Mouse (Mus musculus) layer of hippocampus, adult 2 months (tissue): Measurements from ENCODE around the gene Map3k10. TPM values are rescaled to one million over a fixed set of nuclear protein-coding genes. Genes with fewer than 3 reads are reported as not detected.
"Not testable (repeated sequence)": the region's sequence is repeated elsewhere in the genome, so short reads cannot be mapped to it uniquely, and the experiment has no call there.

ENCODE experiments used
- DNase-seq, 2 experiments: peaks; one replicate each; pipeline ENCODE4 v3.0.0; 2022; ENCODE audit warnings: low spot score in 2 of 2
- H3K27ac ChIP-seq: fragments of 200-600 bp; 2 replicates; pipeline ENCODE4 v1.8.1; 2022
- H3K4me3 ChIP-seq: fragments of 200-600 bp; 2 replicates; pipeline ENCODE4 v1.8.1; 2022; ENCODE audit warnings: mild to moderate bottlenecking
- CTCF ChIP-seq: fragments of 200-600 bp; conservative IDR thresholded peaks from 2 replicates; pipeline ENCODE4 v1.8.1; 2022; ENCODE audit warnings: antibody characterized with exemption, mild to moderate bottlenecking, moderate library complexity
- total RNA-seq, 2 experiments: library from RNA; stranded (reverse); gene quantifications; 2 replicates each; pipeline ENCODE4 v1.2.3; 2021

Gene Map3k10
- total RNA-seq, 2 experiments from 2014 or later = 180 TPM

- H3K4me3 ChIP-seq = no peak overlapping the region
- TF ChIP-seq CTCF = no peak
- DNase-seq = no peak
- no peak overlapping the region for H3K27ac ChIP-seq
Observed at GRCm38 (mm10) chr7:27647281-27648002, 27.0 kb downstream of the Map3k10 start.

- TF ChIP-seq CTCF = no peak
- no peak for DNase-seq
Observed at GRCm38 (mm10) chr7:27646516-27646915, 27.9 kb downstream of the Map3k10 start.

GRCm38 (mm10) chr7:27644471-27644870, 29.9 kb downstream of the Map3k10 start:
- Histone ChIP-seq H3K4me3 (no peak overlapping the region), H3K27ac (no peak overlapping the region)
- TF ChIP-seq CTCF = peak; percentile 38
- no peak for DNase-seq

More at GRCm38 (mm10) chr7:27646516-27646915, 27.9 kb downstream of the Map3k10 start:
- Histone ChIP-seq H3K4me3 (no peak overlapping the region), H3K27ac (no peak overlapping the region)

GRCm38 (mm10) chr7:27635094-27635493, 39.3 kb downstream of the Map3k10 start:
- not testable (repeated sequence) for H3K27ac ChIP-seq, DNase-seq, H3K4me3 ChIP-seq

- no peak for TF ChIP-seq CTCF
- H3K27ac ChIP-seq = no peak overlapping the region
- DNase-seq = no peak
- H3K4me3 ChIP-seq = no peak overlapping the region
Observed at GRCm38 (mm10) chr7:27634691-27635090, 39.7 kb downstream of the Map3k10 start.

- H3K27ac ChIP-seq = no peak overlapping the region
- TF ChIP-seq CTCF = no peak
- no peak for DNase-seq
- no peak overlapping the region for H3K4me3 ChIP-seq
Observed at GRCm38 (mm10) chr7:27633166-27633565, 41.2 kb downstream of the Map3k10 start.

- TF ChIP-seq CTCF = no peak
- Histone ChIP-seq H3K4me3 (no peak overlapping the region), H3K27ac (no peak overlapping the region)
- no peak for DNase-seq
Observed at GRCm38 (mm10) chr7:27631439-27631838, 43.0 kb downstream of the Map3k10 start.

GRCm38 (mm10) chr7:27628816-27629215, 45.6 kb downstream of the Map3k10 start:
- not testable (repeated sequence) for H3K27ac ChIP-seq, DNase-seq, H3K4me3 ChIP-seq

- no peak overlapping the region; the same call in 1 of the 2 replicates for H3K27ac ChIP-seq
- DNase-seq = no peak
- no peak for TF ChIP-seq CTCF
Observed at GRCm38 (mm10) chr7:27628190-27628589, 46.2 kb downstream of the Map3k10 start.

GRCm38 (mm10) chr7:27627707-27628106, 46.7 kb downstream of the Map3k10 start:
- no peak for DNase-seq
- no peak for TF ChIP-seq CTCF
- peak overlapping the region; percentile 15; the same call in 1 of the 2 replicates for H3K27ac ChIP-seq
- H3K4me3 ChIP-seq = no peak overlapping the region

More at GRCm38 (mm10) chr7:27628190-27628589, 46.2 kb downstream of the Map3k10 start:
- no peak overlapping the region for H3K4me3 ChIP-seq

- TF ChIP-seq CTCF = no peak
- H3K27ac ChIP-seq = no peak overlapping the region
- no peak overlapping the region for H3K4me3 ChIP-seq
- DNase-seq = no peak
Observed at GRCm38 (mm10) chr7:27624967-27625366, 49.4 kb downstream of the Map3k10 start.

GRCm38 (mm10) chr7:27622234-27622633, 52.2 kb downstream of the Map3k10 start:
- Histone ChIP-seq H3K4me3 (no peak overlapping the region), H3K27ac (peak overlapping the region; percentile 84)
- TF ChIP-seq CTCF = no peak
- DNase-seq = no peak

GRCm38 (mm10) chr7:27621028-27621427, 53.4 kb downstream of the Map3k10 start:
- Histone ChIP-seq H3K4me3 (no peak overlapping the region), H3K27ac (peak overlapping the region; percentile 84)
- TF ChIP-seq CTCF = no peak
- peak in 1 of 2 experiments; percentile 53 for DNase-seq
